Mouse (Mus musculus) lung, embryonic 14.5 days (tissue): ENCODE data around the gene Wnt3. TPM values are rescaled to one million over a fixed set of nuclear protein-coding genes. Genes with fewer than 3 reads are reported as not detected.

Source experiments
- ATAC-seq: fragments of 200-750 bp; cut with Nextera tagmentation; 2 replicates; pipeline ENCODE4 v1.8.0; 2017; ENCODE audit warnings: mild to moderate bottlenecking, moderate TSS enrichment, moderate library complexity; ENCODE audit not compliant: insufficient read depth
- DNase-seq: peaks from one replicate; pipeline ENCODE4 v3.0.0-alpha.2; 2015
- H3K27ac ChIP-seq: fragments of 300-500 bp; sonication (generic); 2 replicates; pipeline ENCODE4 v1.5.1; 2014; ENCODE audit warnings: low read depth, mild to moderate bottlenecking, moderate library complexity
- H3K27me3 ChIP-seq: fragments of 300-500 bp; sonication (generic); 2 replicates; pipeline ENCODE4 v1.6.1; 2014; ENCODE audit warnings: low read length, control low read depth; ENCODE audit not compliant: insufficient read depth
- H3K36me3 ChIP-seq: fragments of 300-500 bp; sonication (generic); 2 replicates; pipeline ENCODE4 v1.6.1; 2014; ENCODE audit warnings: control low read depth; ENCODE audit not compliant: insufficient read depth
- H3K4me1 ChIP-seq: fragments of 300-500 bp; sonication (generic); 2 replicates; pipeline ENCODE4 v1.6.1; 2014; ENCODE audit warnings: antibody characterized with exemption, control low read depth; ENCODE audit not compliant: insufficient read depth
- H3K4me2 ChIP-seq: fragments of 300-500 bp; sonication (generic); 2 replicates; pipeline ENCODE4 v1.6.1; 2014; ENCODE audit warnings: mild to moderate bottlenecking
- H3K4me3 ChIP-seq: fragments of 300-500 bp; sonication (generic); 2 replicates; pipeline ENCODE4 v1.5.1; 2014; ENCODE audit warnings: low read depth, low read length
- H3K9ac ChIP-seq: fragments of 300-500 bp; sonication (generic); 2 replicates; pipeline ENCODE4 v1.6.1; 2014
- H3K9me3 ChIP-seq: fragments of 300-500 bp; sonication (generic); 2 replicates; pipeline ENCODE4 v1.6.1; 2016; ENCODE audit warnings: low read depth, low read length, control low read depth
- CTCF ChIP-seq: IDR thresholded peaks from 2 replicates; pipeline ENCODE4 v1.5.1; 2016; ENCODE audit warnings: antibody characterized with exemption, low read depth
- WGBS: fragments of 180-500 bp; shearing (Covaris S2); extraction: QIAGEN DNeasy Blood & Tissue Kit; methylation state at CpG from one replicate; pipeline ENCODE4 v1.1.7; 2014; 5-methylcytosine and 5-hydroxymethylcytosine counted together
- polyA plus RNA-seq: library from polyadenylated mRNA; unstranded; fragments of >200 nt; fragmentation: Nextera tagmentation; extraction: Ambion mirVana; gene quantifications from 2 replicates; pipeline ENCODE4 v1.2.1, GENCODE M21; 2014

Gene Wnt3
- polyA plus RNA-seq, 1 experiment from 2014 or later: 0.18 TPM

DNA sequence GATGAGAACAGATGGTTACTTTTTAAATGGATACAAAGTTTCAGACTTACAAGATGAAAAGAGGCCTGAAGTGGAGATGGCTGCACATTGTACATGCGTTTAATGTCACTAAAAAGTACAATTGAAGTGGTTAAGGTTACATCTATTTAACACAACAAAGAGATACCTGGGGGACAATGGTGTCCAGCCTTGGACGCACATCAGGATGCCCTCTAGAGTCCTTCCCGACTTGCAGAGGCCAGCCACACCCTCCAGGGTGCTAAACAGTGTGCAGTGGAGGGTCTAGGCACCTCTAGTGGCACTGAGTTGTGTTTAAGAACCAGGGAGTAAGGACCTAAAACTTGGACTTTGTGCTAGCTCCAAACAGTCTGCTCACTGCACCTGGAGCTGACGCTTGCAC is 90.5 kb downstream of the Wnt3 start:
- Histone ChIP-seq H3K4me2 (no peak overlapping the region), H3K27me3 (no peaks in the 10 kb centered on the region)
- 82% methylated on average over 4 of the region's 4 CpGs for WGBS

DNA sequence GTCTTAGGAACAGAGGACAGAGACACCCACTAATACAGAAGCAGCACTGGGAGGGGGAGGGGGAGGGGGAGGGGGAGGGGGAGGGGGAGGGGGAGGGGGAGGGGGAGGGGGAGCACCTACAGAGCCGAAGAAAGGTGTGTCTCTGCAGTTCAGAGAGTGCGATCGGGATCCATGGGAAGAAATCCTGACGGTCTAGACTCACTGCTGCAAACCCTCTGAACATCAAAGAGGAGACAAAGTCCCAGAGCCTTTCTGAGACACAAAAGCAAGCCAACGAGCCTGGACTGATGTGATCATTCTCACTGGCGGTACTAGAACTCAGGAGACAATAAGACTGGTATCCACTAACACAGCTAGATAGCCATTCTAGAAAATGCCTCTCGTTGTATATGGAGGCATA is 91.4 kb downstream of the Wnt3 start:
- Histone ChIP-seq H3K4me3 (no peak overlapping the region), H3K27me3 (no peaks in the 10 kb centered on the region), H3K9me3 (no peaks in the 10 kb centered on the region), H3K4me2 (no peak overlapping the region), H3K4me1 (no peaks in the 10 kb centered on the region), H3K9ac (no peak overlapping the region), H3K27ac (no peak overlapping the region), H3K36me3 (peaks cover 13% of the 10 kb centered on the region; the same call in 1 of the 2 replicates)
- ATAC-seq (no peak), DNase-seq (no peak)
- WGBS: 70% methylated on average over 7 of the region's 7 CpGs
- TF ChIP-seq CTCF: no peak

More for the DNA sequence above, 90.5 kb downstream of the Wnt3 start:
- Histone ChIP-seq H3K36me3 (peaks cover 21% of the 10 kb centered on the region; the same call in 1 of the 2 replicates), H3K4me1 (no peaks in the 10 kb centered on the region), H3K9me3 (no peaks in the 10 kb centered on the region), H3K27ac (no peak overlapping the region), H3K4me3 (no peak overlapping the region), H3K9ac (no peak overlapping the region)
- no peak for ATAC-seq
- DNase-seq: no peak
- no peak for TF ChIP-seq CTCF

Other genes with a start within 250 kb of the Wnt3 start
- gene Gm884, start 153.0 kb upstream of the Wnt3 start, polyA plus RNA-seq: not detected in 2 replicates
- gene Lyzl6, start 135.3 kb upstream of the Wnt3 start, polyA plus RNA-seq: not detected in 2 replicates
- not detected in 2 replicates for gene Rprml, start 124.6 kb upstream of the Wnt3 start, polyA plus RNA-seq
- 85.0 and 86.4 TPM in 2 replicates for gene Gosr2, start 76.3 kb upstream of the Wnt3 start, polyA plus RNA-seq
- not detected in 2 replicates for gene Wnt9b, start 24.3 kb upstream of the Wnt3 start, polyA plus RNA-seq
- 44.3 and 50.1 TPM in 2 replicates for gene Nsf, start 179.9 kb downstream of the Wnt3 start, polyA plus RNA-seq
- 66.5 and 70.4 TPM in 2 replicates for gene Arf2, start 192.6 kb downstream of the Wnt3 start, polyA plus RNA-seq